Mouse (Mus musculus) thymus, postnatal 36 days (tissue): ENCODE data around the gene Asb6.

Experiments
- DNase-seq, 2 experiments: peaks; one replicate each; pipeline ENCODE4 v3.0.0; 2022; ENCODE audit warnings: mixed read lengths in 2 of 2

Asb6 gene

DNA sequence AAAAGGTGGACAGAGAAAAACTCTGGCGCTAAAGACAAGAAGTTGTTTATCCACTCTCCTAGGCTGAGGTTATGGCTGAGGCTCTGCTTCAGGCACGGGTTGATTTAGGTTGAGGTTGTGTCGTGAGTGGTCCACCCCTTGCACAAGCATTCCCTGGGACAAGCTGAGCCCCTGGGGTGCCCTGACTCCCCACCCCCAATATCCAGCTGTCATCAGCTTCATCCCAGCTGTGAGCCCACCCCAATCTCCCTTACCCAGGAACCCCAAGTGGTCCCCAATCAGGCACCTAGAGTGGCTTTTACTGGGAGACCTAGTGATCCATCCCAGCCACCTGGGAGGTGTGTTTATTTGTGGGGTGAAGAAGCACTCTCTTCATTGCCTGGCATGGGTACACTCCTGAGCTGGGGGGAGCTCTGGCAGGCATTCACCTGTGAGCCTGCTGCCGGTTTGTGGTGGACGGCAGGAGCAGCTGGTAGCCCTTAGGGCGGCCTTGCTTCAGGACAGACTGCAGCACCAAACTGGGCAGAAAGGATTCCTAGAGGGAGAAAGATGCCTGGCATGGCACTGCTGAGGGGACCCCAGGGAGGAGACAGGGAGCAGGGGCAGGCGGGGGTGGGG lies 34.8 kb downstream of the Asb6 start:
- DNase-seq = no peak

DNA sequence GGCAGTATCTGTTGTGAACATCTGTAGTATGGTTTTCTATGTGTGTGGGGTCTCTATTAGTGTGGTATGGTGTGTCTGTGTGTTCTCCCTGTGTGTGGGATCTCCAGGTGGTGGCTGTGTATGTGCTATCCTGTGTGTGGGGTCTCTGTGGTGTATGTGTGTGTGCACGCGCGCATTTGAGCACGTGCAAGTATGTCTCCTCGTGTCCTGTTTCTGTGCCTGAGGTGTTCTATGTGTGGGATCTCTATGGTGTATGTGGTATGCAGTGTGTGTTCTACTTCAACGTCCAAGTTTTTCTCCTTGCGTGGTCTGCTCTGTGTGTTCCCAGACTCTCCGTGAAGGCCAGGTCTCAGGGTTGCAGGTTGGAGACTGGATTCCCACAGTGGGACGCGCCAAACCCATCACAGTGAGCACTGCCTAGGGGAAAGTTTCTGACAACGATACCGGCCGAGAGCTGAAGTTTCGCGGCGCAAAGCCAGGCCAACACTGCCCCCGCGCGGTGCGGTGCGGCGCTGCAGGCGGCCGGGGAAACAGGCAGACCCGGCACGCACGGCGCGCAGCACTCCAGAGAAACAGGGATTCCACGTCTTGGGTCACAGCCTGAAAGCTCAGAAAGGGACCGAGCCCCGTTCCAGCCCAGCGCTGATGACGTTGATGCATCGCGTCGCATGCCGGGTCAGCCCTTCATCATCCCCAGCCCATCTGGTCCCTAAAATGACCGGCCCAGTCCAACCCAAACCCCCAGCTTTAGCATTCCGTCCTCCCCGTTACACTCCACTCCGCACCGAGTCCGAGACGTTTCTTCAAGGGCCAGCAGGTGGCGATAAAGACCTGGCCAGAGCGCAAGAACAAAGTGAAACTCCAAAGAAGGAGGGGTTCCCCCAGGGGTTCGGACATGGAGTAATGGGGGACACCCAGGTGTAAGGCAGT lies 35.7 kb downstream of the Asb6 start:
- DNase-seq = peak; percentile 88 to 93

DNA sequence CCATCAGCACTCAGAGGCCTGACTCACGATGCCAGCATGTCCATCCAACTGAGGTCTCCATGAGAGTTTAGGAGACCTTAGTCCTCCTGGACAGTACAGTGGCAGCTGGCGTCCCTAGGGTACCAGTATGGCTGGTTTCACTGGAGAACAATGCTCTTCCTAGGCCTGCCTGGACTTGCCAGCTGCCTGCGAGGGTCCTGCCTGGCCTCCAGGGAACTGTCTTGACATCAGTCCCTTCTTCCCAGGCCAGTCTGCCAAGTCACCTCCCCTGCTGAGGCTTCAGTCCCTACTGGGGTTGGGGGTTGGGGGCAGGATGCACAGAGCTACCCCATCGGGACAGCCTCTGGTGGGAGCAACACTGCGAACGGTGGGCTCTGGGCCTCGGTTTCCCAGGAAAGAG lies 38.1 kb downstream of the Asb6 start:
- DNase-seq = no peak

DNA sequence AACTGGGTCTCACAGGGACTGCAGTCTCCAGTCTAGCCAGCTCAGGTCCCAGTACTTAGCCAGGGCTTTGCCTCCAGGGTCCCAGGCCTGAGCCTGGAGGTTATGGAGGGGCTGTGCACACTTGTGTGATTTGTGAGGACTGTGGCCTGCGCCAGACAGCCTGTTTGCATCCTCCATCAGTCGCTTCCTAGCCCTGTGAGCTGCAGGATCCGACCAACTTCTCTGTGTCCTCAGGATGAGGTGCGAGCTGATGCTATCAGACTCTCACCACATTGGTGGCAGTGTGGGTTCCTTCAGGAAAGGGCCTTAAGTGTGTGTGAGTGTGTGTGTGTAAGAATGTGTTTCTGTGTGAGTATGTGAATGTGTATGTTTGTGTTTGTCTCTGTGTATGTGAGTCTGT lies 42.7 kb downstream of the Asb6 start:
- DNase-seq = no peak

DNA sequence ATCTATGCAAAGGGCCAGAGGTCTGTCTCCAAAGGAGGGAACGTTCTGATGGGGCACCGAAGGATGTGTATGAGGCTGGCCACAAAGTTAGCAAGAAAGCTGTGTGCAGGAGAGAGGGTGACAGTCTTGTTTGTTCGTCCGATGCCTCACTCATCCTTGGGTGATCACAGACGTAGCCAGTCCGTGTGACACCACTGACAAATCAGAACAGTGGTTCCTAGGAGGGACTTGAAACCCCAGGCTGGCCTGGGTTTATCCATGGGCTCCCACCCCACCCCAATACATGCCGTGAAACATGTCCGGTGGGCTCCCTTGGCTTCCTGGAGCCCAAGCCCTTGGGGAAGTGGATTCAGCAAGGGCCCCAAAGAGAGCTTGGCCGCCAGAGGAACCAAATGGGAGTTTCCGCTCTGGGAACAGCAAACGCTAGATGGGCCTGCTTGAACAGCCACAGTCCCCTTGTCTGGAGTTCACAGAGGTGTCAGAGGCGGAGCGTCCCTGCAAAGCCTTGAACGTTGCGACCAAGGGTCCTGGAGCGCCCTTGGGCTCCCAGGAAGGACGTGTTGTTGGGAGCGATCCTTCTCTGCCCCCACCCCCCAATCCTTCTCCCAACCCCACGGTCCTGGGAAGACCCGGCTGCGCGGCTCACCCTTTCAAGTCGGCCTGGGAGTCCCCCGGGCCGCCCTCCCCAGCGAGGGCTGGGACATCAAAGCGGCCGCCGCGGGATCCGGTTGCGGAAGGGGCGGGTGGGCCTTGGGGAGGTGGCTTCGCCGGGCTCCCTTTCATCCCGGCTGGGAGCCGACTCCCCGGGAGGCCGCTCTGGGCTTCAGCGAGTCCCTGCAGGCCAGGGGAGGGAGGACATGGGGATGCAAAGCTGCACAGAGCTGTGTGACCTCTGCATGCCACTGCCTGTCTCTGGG lies 45.8 kb downstream of the Asb6 start:
- DNase-seq = peak; percentile 66 to 73

DNA sequence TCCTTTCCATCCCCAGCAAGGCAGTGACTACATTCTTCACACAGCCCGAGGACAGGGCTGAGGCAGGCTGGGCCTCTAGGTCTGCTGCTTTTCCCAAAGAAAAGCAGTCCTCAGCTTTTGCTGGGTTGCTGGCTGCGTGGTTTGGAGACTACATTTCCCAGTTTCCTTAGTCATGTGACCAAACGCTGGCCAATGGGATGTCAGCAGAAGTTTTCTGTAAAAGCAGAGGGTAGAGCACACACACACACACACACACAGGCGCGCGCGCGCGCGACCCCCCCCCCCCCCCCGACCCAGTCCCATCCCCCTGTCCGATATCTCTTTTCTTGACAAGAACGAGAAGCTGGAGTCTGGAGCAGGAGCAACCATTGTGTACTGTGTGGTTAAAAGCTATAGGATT lies 46.8 kb downstream of the Asb6 start:
- DNase-seq = peak; percentile 31 to 47

DNA sequence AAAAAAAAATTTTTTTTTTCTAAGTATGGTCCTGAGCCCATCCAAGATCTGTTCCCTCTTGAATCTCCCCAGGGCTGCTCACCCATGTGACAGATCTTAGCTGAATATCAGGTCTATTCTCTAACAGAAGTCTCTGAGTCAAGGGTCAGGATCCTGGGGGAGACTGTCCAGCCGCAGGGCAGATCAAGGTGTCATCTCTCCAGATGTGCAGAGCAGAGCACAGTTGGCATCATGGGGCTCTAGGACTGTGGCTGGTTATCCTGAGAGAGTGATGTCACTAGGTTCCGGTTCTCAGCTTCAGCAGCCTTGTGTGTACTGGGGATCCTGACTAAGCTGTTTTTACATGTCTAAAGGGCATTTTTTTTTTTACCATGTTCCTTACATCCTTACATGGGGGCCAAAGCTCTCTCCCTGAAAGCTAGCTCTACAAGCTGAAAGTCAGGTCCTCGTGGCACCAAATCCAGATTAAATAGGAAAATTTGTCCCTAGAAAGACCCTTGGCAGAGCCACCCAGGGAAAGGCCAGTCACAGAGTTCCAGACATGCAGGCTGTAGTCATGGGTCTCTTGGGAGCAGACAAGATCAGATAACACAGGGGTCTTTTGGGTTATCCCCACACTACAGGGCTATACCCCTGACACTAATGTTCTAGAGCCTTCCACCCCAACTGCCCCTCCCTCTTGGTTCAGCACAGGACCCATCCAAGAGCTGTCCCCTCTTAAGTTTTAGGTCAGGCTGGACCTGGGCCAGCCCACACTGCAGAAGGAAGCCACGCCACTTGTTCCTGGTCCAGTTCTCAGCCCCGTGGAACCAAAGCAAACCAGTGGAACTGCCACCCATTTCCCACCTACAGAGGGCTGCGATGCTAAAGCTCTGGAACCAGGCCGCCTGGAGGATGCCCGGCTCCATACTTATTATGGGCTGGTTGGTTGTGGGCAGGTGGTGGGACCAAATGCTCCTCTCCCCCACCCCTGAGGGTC lies 47.5 kb downstream of the Asb6 start:
- DNase-seq = no peak

DNA sequence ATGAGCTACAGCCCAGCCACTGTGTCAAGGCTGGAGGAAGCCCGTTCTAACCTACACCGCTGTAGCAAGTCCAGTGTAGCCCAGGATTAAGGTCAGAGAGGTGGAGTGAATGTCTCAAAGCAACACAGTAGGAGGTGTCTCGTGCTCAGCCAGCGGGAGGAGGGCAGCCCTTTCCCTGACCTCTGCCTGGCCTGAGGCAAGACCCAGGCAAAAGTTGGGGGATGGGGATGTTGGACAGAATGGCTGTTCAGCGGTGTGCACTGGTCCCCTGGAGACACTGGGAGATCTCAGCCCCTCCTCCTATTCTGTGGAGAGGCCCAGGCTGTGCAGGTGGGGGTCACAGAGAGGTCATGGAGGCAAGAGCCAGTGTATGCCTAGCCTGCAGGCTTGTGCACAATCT lies 50.9 kb downstream of the Asb6 start:
- no peak for DNase-seq

DNA sequence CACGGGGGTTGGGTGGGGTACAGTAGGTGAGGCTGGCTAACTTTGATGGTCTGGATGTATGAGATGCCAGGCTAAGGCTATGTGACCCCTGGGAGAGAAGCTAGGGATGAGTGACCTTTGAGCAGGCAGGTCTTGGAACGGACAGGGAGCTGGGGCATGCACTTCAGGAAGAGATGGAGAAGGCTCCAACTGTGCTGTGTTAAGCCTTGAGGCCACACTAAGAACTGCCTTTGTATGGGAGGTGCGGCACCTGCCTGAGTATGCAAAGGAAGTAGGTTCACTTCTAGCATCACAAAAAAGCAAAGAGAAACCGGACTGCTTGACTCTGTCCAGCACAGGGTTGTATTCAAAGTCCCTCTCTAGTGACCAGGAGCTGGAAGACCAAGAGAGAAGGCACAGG lies 51.9 kb downstream of the Asb6 start:
- DNase-seq = no peak

DNA sequence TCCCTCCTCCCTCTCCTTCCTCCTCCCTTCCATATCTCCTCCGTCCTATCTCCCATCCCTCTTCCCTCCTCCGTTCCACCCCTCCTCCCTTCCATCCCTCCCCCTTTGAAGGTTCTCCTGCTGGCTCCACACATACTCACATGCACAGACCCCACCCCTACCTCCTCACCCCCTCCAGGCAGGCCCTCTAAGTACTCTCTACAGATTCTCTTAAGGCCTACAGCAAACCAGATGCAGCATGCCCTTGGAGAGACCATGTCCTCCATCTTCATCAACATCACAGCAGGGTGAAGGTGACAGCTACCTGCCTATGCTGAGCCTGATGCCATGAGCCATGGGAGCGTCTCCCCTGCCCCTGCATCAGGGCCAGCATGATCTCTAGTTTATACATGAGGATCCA lies 52.9 kb downstream of the Asb6 start:
- DNase-seq = no peak

DNA sequence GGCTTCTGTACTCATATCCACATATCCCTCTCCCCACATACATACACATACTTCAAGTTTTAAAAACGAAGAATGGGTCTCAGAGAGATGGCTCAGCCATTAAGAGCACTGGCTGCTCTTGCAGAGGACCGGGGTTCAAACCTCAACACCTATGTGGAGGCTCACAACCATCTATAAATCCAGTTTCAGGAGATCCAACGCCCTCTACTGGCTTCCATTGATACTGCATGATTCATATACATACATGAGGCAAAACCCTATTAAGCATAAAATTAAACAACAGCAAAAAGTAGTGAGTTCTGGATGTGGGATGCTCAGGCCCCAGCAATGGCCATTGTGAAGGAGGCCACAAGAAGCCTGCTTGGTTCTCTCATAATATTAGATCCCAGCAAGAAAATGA lies 54.2 kb downstream of the Asb6 start:
- DNase-seq = no peak

DNA sequence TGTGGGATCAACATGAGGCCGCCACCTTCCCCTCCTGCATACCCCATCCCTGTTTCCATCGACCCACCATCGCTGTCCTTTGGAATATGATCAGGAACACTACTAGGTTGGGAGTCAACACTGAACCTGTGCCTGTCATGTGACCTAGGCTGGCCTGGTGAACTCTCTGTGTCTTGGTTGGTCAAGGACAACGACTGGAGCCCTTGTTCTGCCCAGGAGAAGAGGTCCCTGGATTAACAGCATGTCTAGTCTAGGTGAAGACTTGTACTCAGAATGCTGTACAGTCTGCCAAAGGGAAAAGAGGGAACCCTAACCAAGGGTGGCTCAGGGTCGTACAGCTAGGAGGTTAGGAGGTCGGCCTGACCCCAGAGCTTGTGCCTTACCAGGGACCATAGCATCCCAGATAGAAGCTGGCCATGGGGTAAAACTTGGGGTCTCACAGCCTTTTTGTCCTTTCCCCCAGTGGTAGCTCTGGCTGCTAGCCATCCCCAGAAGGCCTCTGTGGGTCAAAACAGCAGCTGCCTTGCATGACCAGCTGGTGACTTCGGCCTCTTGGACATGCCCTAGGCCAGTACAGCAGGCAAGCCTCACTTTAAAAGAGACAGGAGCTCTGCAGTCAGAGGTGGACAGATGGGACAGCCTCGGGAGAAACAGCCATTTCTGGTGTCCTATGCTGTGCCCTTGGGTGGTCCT lies 56.7 kb downstream of the Asb6 start:
- no peak for DNase-seq
